Mouse (Mus musculus) ovary, adult 18-20 months (tissue): ENCODE measurements around the gene Platr17.
"Not testable (repeated sequence)": the region's sequence is repeated elsewhere in the genome, so short reads cannot be mapped to it uniquely, and the experiment has no call there.

Experiments used
- DNase-seq: peaks from one replicate; pipeline ENCODE4 v3.0.0; 2022; ENCODE audit warnings: low spot score, mixed read lengths

Platr17 gene

DNA sequence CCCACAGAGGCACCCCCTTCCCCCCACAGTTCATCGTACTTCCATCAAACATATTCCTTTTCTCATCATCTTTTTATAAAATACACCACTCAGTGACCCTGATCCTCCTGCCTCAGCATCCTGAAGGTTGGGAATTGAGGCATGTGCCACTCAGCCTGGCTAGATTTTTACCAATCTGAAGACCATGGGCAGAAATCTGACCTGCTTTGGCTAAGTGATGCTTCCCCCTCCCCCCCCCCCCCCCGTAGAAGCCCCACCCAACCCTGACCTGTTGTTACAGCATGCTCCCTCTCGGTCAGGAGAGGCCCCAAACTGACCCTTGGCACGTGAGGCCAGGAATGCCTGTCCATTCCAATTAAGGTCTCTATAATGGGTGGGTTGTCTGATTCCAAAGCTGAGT lies at the start of gene Platr17:
Gene Platr17 (plus strand): TSS at position 301 of the 400 bp plus-strand sequence.
- not testable (repeated sequence) for DNase-seq

DNA sequence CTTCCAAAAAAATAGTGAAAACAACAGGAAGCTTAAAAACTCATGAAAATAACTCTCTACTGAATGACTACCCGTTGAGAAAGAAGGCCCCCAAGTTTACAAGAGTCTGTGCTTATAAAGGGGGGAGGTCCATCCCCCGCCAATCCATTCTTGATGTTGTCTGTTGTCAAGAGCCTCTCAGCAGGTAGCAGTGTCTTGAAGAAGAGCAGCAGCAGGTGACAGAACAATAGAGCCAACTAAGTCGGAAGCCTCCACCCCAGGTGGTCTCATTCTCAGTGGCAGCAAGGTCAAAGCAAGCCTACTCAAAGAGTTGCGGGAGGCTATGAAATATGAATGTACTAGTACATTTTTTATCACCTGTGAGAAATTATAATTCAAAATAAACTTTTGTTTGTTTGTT lies 47.1 kb upstream of the Platr17 start:
- no peak for DNase-seq

- DNase-seq: no peak
Observed at GRCm38 (mm10) chr17:33865330-33866030, 39.5 kb upstream of the Platr17 start.

GRCm38 (mm10) chr17:33873537-33873936 lies 31.4 kb upstream of the Platr17 start, which contains the start of gene Gm7029:
Gene Gm7029 (plus strand): TSS chr17:33873837.
- not testable (repeated sequence) for DNase-seq

DNA sequence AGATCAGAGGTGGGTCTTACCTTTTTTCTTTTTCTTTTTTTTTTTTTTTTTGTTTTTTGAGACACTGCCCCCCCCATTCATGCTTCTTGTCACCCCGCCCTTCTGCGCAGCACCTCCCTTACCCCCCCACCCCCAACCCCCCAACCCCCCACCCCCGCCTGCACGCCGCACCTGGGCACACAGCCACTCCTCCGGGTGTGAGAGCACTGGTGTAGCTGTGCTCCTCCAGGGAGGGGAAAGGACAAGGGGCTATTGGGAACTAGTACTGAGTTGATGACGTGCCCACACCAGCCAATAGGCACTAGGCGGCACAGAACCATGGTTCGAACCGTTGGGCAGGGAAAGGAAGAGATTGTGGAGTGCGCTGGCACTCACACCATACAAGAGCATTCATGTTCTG lies 30.5 kb upstream of the Platr17 start:
- no peak for DNase-seq

DNA sequence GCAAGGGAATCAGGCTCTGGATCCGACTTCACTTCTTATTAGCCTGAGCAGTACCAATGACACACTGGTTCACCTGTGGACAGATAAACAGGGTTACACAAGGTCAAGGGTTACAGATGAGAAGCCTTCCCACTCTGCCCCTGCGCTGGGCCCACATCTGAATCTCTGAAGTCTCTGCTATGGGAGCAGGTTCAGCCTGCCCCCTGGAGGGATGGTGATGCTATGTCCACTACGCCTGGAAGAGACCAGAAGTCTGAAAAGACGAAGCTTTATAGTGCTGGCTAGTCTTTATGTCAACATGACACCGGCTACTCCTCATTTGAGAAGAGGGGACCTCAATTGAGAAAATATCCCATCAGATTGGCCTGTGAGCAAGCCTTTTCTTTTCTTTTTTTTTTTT lies 29.1 kb upstream of the Platr17 start:
- not testable (repeated sequence) for DNase-seq

- not testable (repeated sequence) for DNase-seq
Observed at GRCm38 (mm10) chr17:33884320-33884719, 20.6 kb upstream of the Platr17 start.

DNA sequence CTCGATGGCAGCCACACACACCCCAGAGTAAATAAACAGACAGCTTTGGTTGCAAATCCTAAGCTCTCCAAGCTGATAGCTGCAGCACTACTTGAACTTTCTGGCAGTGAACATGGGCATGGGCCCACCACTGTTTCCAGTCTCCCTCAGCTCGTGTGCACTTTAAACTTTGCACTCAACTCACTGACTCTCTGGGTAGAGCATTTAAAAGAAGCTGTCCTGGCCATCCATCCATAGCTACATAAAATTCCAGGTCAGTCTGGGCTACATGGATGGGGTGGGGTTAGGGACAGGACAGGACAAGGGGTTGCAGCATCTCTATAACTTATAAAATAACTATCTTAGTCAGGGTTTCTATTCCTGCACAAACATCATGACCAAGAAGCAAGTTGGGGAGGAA lies 17.1 kb upstream of the Platr17 start:
- DNase-seq: not testable (repeated sequence)

GRCm38 (mm10) chr17:33888230-33888629 lies 16.7 kb upstream of the Platr17 start:
- DNase-seq: not testable (repeated sequence)

DNA sequence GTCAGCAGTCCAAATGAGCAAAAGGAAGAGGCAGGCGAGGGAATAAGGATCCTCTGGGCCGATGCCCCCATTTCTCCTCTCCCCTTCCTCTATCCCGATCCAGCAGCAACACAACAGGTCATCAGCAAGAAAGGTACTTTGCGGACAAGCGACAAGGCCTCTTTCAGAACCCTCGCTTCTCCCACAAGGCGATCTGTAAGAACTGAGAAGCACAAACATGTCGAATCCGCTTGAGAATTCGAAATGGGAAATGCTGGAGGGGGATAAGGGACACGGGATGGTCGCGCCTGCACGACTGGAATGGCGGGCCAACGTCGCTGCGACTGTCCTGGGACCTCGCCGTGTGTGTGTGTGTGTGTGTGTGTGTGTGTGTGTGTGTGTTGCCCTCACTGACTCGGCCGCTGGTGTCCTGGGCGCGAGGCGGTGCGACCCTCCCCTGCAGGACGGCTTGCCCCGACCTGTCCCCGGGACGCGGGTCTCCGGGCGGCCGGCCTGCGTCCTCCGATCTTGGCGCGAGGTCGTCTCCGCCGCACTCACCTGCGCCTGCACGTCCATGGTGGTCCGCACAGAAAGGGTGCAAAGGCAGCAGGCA lies 14.9 kb upstream of the Platr17 start:
- not testable (repeated sequence) for DNase-seq

GRCm38 (mm10) chr17:33890533-33891059 lies 14.3 kb upstream of the Platr17 start, which contains the start of gene Kifc1:
Gene Kifc1 (minus strand): TSS chr17:33890661.
- peak; percentile 100 for DNase-seq

DNA sequence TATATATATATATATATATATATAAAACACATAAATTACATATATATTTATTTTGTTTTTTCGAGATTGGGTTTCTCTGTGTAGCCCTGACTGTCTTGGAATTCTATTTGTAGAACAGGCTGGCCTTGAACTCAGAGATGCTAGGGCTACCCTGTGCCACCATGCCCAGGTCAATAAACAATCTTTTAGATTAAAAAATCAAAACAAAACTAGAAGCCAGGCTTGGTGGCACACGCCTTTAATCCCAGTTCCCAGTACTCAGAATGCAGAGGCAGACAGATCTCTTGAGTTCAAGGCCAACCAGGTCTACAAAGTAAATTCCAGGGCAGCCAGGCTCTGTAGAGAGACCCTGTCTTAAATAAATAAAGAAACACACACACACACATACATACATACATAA lies 13.6 kb upstream of the Platr17 start:
- no peak for DNase-seq

- DNase-seq: not testable (repeated sequence)
Observed at GRCm38 (mm10) chr17:33891892-33892291, 13.0 kb upstream of the Platr17 start.

DNA sequence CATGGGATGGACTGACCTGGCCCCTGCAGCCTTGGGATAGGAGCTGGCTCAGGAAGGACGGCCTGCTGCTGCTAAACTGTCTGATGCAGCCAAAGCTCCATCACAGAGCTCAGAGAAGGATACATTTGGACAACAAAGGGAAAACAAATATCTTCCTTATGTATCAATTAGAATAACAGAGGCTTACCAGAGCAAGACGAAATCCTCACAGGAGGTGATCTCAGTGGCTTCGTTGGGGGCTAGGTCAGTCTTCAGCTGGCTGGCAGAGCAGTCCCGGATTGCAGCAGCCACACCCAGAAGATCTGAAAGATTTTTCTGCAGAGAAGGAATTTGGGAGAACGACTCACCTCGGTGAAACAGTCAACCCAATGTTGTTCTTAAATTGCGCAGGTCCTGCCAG lies 12.5 kb upstream of the Platr17 start:
- DNase-seq: no peak

- not testable (repeated sequence) for DNase-seq
Observed at GRCm38 (mm10) chr17:33893011-33893410, 11.9 kb upstream of the Platr17 start.

DNA sequence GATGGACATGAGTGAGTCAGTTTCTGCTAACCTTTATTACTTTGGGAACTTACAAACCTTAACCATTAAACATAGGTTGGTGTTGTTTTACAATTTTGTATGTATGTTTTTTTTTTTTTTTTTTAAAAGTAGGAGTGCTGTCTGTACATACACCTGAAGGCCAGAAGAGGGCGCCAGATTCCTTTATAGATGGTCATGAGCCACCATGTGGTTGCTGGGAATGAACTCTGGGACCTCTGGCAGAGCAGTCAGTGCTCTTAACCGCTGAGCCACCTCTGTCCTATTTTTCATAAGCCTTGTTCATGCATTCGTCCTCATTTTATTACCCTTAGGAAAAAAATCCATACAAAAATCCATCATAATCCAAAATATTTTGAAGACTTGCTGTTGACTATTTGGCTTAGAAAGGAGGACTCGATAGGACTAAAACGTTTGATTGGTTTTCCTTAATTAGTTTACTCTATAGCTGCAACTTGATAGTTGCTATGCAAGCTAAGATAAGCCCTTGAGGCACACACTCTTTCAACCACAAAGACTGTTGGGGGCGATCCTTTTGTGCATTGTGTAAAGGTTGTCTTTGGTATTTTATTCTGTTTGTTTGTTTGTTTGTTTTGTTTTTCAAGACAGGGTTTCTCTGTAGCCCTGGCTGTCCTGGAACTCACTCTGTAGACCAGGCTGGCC lies 7.7 kb upstream of the Platr17 start:
- no peak for DNase-seq

- not testable (repeated sequence) for DNase-seq
Observed at GRCm38 (mm10) chr17:33898193-33898592, 6.7 kb upstream of the Platr17 start.

DNA sequence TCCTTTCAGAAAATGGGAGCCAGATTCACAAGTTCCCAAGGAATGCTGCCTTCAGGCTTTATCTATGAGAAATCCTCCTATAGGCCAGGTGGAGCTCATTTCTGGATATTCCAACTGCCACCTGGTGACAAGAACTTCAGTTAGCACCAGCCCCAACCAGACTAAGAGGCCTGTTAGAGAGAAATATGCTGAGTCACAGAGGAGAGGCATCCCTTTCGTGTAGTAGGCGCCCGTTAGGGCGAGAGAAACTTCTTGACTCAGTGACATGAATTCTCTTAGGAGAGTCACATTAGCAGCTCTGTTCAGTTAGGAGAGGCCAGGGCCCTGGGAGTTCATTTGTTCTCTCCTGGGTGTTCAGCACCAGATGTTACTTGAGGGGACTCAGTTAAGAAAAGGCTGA lies 5.3 kb upstream of the Platr17 start:
- DNase-seq: no peak

- DNase-seq: no peak
Observed at GRCm38 (mm10) chr17:33900281-33900988, 4.5 kb upstream of the Platr17 start.

DNA sequence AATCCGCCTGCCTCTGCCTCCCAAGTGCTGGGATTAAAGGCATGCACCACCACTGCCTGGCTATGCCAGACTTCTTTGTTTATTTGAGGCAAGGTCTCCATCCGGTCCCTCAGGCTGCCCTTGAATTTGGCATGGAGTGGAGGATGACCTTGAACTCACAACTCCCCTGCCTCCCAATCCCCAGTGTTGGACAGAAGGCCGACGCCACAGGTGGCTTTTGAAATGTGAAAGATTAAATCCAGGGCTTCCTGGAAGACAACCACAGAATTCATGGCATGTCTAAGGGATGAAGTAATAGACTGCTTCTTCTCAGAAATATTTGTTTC lies 4.0 kb upstream of the Platr17 start:
- DNase-seq: no peak

- no peak for DNase-seq
Observed at GRCm38 (mm10) chr17:33901653-33902052, 3.3 kb upstream of the Platr17 start.

- DNase-seq: no peak
Observed at GRCm38 (mm10) chr17:33902079-33902478, 2.9 kb upstream of the Platr17 start.
